Mouse (Mus musculus) forebrain, embryonic 11.5 days (tissue): ENCODE data around the gene Mettl5. TPM values are rescaled to one million over a fixed set of nuclear protein-coding genes. Genes with fewer than 3 reads are reported as not detected.
A peak's percentile ranks its signal among the peaks of the same experiment; 100 is the strongest.
"Not testable (repeated sequence)": the region's sequence is repeated elsewhere in the genome, so short reads cannot be mapped to it uniquely, and the experiment has no call there.

Source experiments
- ATAC-seq: fragments of 200-750 bp; cut with Nextera tagmentation; replicated peaks from 2 replicates; pipeline ENCODE4 v1.8.0; 2017; ENCODE audit warnings: moderate TSS enrichment; ENCODE audit not compliant: low FRiP score
- DNase-seq: peaks from one replicate; pipeline ENCODE4 v3.0.0-alpha.2; 2017; ENCODE audit warnings: low spot score
- H3K27ac ChIP-seq: fragments of 300-500 bp; sonication (generic); 2 replicates; pipeline ENCODE4 v1.5.1; 2014; ENCODE audit warnings: low read depth, low read length
- H3K27me3 ChIP-seq: fragments of 300-500 bp; sonication (generic); 2 replicates; pipeline ENCODE4 v1.6.1; 2014; ENCODE audit warnings: mild to moderate bottlenecking, low read length, mixed read lengths; ENCODE audit not compliant: control insufficient read depth, insufficient read depth
- H3K36me3 ChIP-seq: fragments of 300-500 bp; sonication (generic); 2 replicates; pipeline ENCODE4 v1.6.1; 2014; ENCODE audit warnings: mild to moderate bottlenecking, low read length, moderate library complexity, mixed read lengths; ENCODE audit not compliant: control insufficient read depth, insufficient read depth
- H3K4me1 ChIP-seq: fragments of 300-500 bp; sonication (generic); replicated peaks from 2 replicates; pipeline ENCODE4 v1.6.1; 2014; ENCODE audit warnings: low read length, mixed read lengths; ENCODE audit not compliant: control insufficient read depth, insufficient read depth
- H3K4me2 ChIP-seq: fragments of 300-500 bp; sonication (generic); 2 replicates; pipeline ENCODE4 v1.6.1; 2014; ENCODE audit warnings: low read depth, mild to moderate bottlenecking, low read length, moderate library complexity, mixed read lengths; ENCODE audit not compliant: severe bottlenecking
- H3K4me3 ChIP-seq: fragments of 300-500 bp; sonication (generic); 2 replicates; pipeline ENCODE4 v1.5.1; 2014; ENCODE audit warnings: low read depth, low read length
- H3K9ac ChIP-seq: fragments of 300-500 bp; sonication (generic); 2 replicates; pipeline ENCODE4 v1.6.1; 2014; ENCODE audit warnings: low read length
- H3K9me3 ChIP-seq: fragments of 300-500 bp; sonication (generic); 2 replicates; pipeline ENCODE4 v1.6.1; 2016; ENCODE audit warnings: low read length, mixed read lengths; ENCODE audit not compliant: control insufficient read depth
- WGBS: fragments of 180-500 bp; shearing (Covaris S2); extraction: QIAGEN DNeasy Blood & Tissue Kit; methylation state at CpG from one replicate; pipeline ENCODE4 v1.1.7; 2014; 5-methylcytosine and 5-hydroxymethylcytosine counted together
- polyA plus RNA-seq: library from polyadenylated mRNA; unstranded; fragments of >200 nt; fragmentation: Nextera tagmentation; extraction: Ambion mirVana; gene quantifications from 2 replicates; pipeline ENCODE4 v1.2.1, GENCODE M21; 2014

Gene Mettl5
- polyA plus RNA-seq: 43.1 and 45.1 TPM in 2 replicates

- no peaks in the 10 kb centered on the region for H3K27me3 ChIP-seq
- WGBS: 2% methylated on average over 45 of the region's 45 CpGs
- peak; percentile 94 for ATAC-seq
Measured at GRCm38 (mm10) chr2:69885451-69886305, at the start of gene Mettl5. Mettl5 (minus strand) TSS chr2:69885615.

GRCm38 (mm10) chr2:69924943-69925342 is 39.5 kb upstream of the Mettl5 start:
- Histone ChIP-seq H3K4me2 (no peak overlapping the region), H3K4me1 (no peaks in the 10 kb centered on the region), H3K27ac (no peak overlapping the region), H3K27me3 (no peaks in the 10 kb centered on the region), H3K4me3 (no peak overlapping the region), H3K9me3 (no peaks in the 10 kb centered on the region), H3K36me3 (no peaks in the 10 kb centered on the region; the same call in 1 of the 2 replicates), H3K9ac (no peak overlapping the region)
- DNase-seq: no peak
- 85% methylated on average over 3 of the region's 3 CpGs for WGBS
- ATAC-seq: no peak

More at GRCm38 (mm10) chr2:69885451-69886305, at the start of gene Mettl5:
- Histone ChIP-seq H3K36me3 (no peaks in the 10 kb centered on the region), H3K27ac (no peak within 1 kb of the TSS), H3K9me3 (no peaks in the 10 kb centered on the region), H3K4me2 (peak within 1 kb of the TSS; percentile 61), H3K4me1 (peaks cover 2% of the 10 kb centered on the region; the same call in 1 of the 2 replicates), H3K4me3 (peak within 1 kb of the TSS; percentile 45), H3K9ac (peak within 1 kb of the TSS; percentile 63)
- DNase-seq: peak; percentile 92

GRCm38 (mm10) chr2:69917301-69917700 is 31.9 kb upstream of the Mettl5 start:
- no peaks in the 10 kb centered on the region for H3K4me1 ChIP-seq
- peaks cover 4% of the 10 kb centered on the region; the same call in 1 of the 2 replicates for H3K36me3 ChIP-seq
- WGBS: 94% methylated on average over 3 of the region's 3 CpGs
- no peak overlapping the region for H3K4me2 ChIP-seq
- H3K9ac ChIP-seq: no peak overlapping the region
- no peaks in the 10 kb centered on the region for H3K27me3 ChIP-seq
- DNase-seq: no peak
- no peak for ATAC-seq
- no peak overlapping the region for H3K4me3 ChIP-seq
- no peak overlapping the region for H3K27ac ChIP-seq
- H3K9me3 ChIP-seq: no peaks in the 10 kb centered on the region

- Histone ChIP-seq H3K27me3 (no peaks in the 10 kb centered on the region), H3K27ac (no peak overlapping the region), H3K4me2 (no peak overlapping the region), H3K36me3 (peaks cover 4% of the 10 kb centered on the region; the same call in 1 of the 2 replicates), H3K9ac (no peak overlapping the region), H3K9me3 (no peaks in the 10 kb centered on the region), H3K4me1 (no peaks in the 10 kb centered on the region), H3K4me3 (no peak overlapping the region)
- ATAC-seq (no peak), DNase-seq (no peak)
- WGBS: 41% methylated on average over 2 of the region's 2 CpGs
Measured at GRCm38 (mm10) chr2:69912801-69913200, 27.4 kb upstream of the Mettl5 start.

- H3K4me1 ChIP-seq, H3K4me3 ChIP-seq, H3K27ac ChIP-seq, H3K27me3 ChIP-seq, H3K4me2 ChIP-seq, H3K36me3 ChIP-seq, H3K9me3 ChIP-seq, ATAC-seq, H3K9ac ChIP-seq, DNase-seq: not testable (repeated sequence)
- 83% methylated on average over 4 of the region's 4 CpGs for WGBS
Measured at GRCm38 (mm10) chr2:69907394-69907793, 22.0 kb upstream of the Mettl5 start.

GRCm38 (mm10) chr2:69903541-69903940 is 18.1 kb upstream of the Mettl5 start:
- Histone ChIP-seq H3K36me3 (no peaks in the 10 kb centered on the region; the same call in 1 of the 2 replicates), H3K4me2 (no peak overlapping the region), H3K4me3 (no peak overlapping the region), H3K9me3 (no peaks in the 10 kb centered on the region), H3K9ac (no peak overlapping the region), H3K27ac (no peak overlapping the region), H3K4me1 (0 out of 2 replicates have a peak, but pooled peaks cover under 1% of the 10 kb centered on the region), H3K27me3 (no peaks in the 10 kb centered on the region)
- 94% methylated on average over 3 of the region's 3 CpGs for WGBS
- DNase-seq (no peak), ATAC-seq (no peak)

GRCm38 (mm10) chr2:69897618-69898575 is 12.5 kb upstream of the Mettl5 start:
- WGBS: under 1% methylated on average over 39 of the region's 55 CpGs
- H3K9me3 ChIP-seq: no peaks in the 10 kb centered on the region
- no peaks in the 10 kb centered on the region for H3K27me3 ChIP-seq
- H3K4me2 ChIP-seq: peak overlapping the region; percentile 95
- H3K4me3 ChIP-seq: peak overlapping the region; percentile 99
- H3K36me3 ChIP-seq: no peaks in the 10 kb centered on the region; the same call in 1 of the 2 replicates
- DNase-seq (peak; percentile 72), ATAC-seq (peak; percentile 73)
- H3K27ac ChIP-seq: peak overlapping the region; percentile 79
- 0 out of 2 replicates have a peak, but pooled peaks cover 2% of the 10 kb centered on the region for H3K4me1 ChIP-seq
- peak overlapping the region; percentile 99 for H3K9ac ChIP-seq

GRCm38 (mm10) chr2:69897039-69897617 is 11.7 kb upstream of the Mettl5 start, which contains the start of gene Ubr3:
Ubr3 (plus strand) TSS chr2:69897246.
- no peaks in the 10 kb centered on the region; the same call in 1 of the 2 replicates for H3K36me3 ChIP-seq
- peak; percentile 99 for ATAC-seq
- H3K27me3 ChIP-seq: no peaks in the 10 kb centered on the region
- H3K9ac ChIP-seq: peak within 1 kb of the TSS; percentile 99
- peak within 1 kb of the TSS; percentile 99 for H3K4me3 ChIP-seq
- 0 out of 2 replicates have a peak, but pooled peaks cover 2% of the 10 kb centered on the region for H3K4me1 ChIP-seq
- peak within 1 kb of the TSS; percentile 79 for H3K27ac ChIP-seq
- peak within 1 kb of the TSS; percentile 95 for H3K4me2 ChIP-seq
- under 1% methylated on average over 55 of the region's 65 CpGs for WGBS
- peak; percentile 99 for DNase-seq
- no peaks in the 10 kb centered on the region for H3K9me3 ChIP-seq
